Mouse (Mus musculus): Measurements from ENCODE around the gene Mylip.

Mylip gene

GRCm38 (mm10) chr13:45429239-45429638, 39.7 kb downstream of the Mylip start:
- DNase-seq (ENCODE audit: low spot score): no peak

GRCm38 (mm10) chr13:45437134-45437533, 47.6 kb downstream of the Mylip start:
- DNase-seq (ENCODE audit: low spot score): no peak

GRCm38 (mm10) chr13:45438853-45439252, 49.3 kb downstream of the Mylip start:
- no peak for DNase-seq (ENCODE audit: low spot score)

GRCm38 (mm10) chr13:45440226-45440625, 50.7 kb downstream of the Mylip start:
- no peak for DNase-seq (ENCODE audit: low spot score)

- DNase-seq (ENCODE audit: low spot score): peak; percentile 83
These were observed 52.9 kb downstream of the Mylip start for GRCm38 (mm10) chr13:45442451-45442850.

- DNase-seq (ENCODE audit: low spot score): no peak
These were observed 53.5 kb downstream of the Mylip start for GRCm38 (mm10) chr13:45442918-45443535.

- no peak for DNase-seq (ENCODE audit: low spot score)
These were observed 54.7 kb downstream of the Mylip start for GRCm38 (mm10) chr13:45444220-45444619.

- DNase-seq (ENCODE audit: low spot score): no peak
These were observed 55.1 kb downstream of the Mylip start for GRCm38 (mm10) chr13:45444652-45445051.

GRCm38 (mm10) chr13:45446636-45447035, 57.1 kb downstream of the Mylip start:
- no peak for DNase-seq (ENCODE audit: low spot score)

GRCm38 (mm10) chr13:45452437-45452836, 62.9 kb downstream of the Mylip start:
- no peak for DNase-seq (ENCODE audit: low spot score)

GRCm38 (mm10) chr13:45453033-45453432, 63.5 kb downstream of the Mylip start:
- no peak for DNase-seq (ENCODE audit: low spot score)

- no peak for DNase-seq (ENCODE audit: low spot score)
These were observed 64.5 kb downstream of the Mylip start for GRCm38 (mm10) chr13:45454044-45454443.

- no peak for DNase-seq (ENCODE audit: low spot score)
These were observed 65.1 kb downstream of the Mylip start for GRCm38 (mm10) chr13:45454641-45455040.

- peak; percentile 89 for DNase-seq (ENCODE audit: low spot score)
These were observed 65.7 kb downstream of the Mylip start for GRCm38 (mm10) chr13:45455108-45455861.

- peak; percentile 88 for DNase-seq (ENCODE audit: low spot score)
These were observed 66.3 kb downstream of the Mylip start for GRCm38 (mm10) chr13:45455862-45456192.

GRCm38 (mm10) chr13:45457459-45457858, 67.9 kb downstream of the Mylip start:
- DNase-seq (ENCODE audit: low spot score): no peak

GRCm38 (mm10) chr13:45460177-45460576, 70.6 kb downstream of the Mylip start:
- DNase-seq (ENCODE audit: low spot score): no peak

- DNase-seq (ENCODE audit: low spot score): peak; percentile 61
These were observed 71.9 kb downstream of the Mylip start for GRCm38 (mm10) chr13:45461370-45461958.

Measured in yolk sac, embryonic 10.5 days (tissue).